Mouse (Mus musculus) lung, adult 18-20 months (tissue): Measurements from ENCODE around the gene Fthl17b.
"Not testable (repeated sequence)": the region's sequence is repeated elsewhere in the genome, so short reads cannot be mapped to it uniquely, and the experiment has no call there.

ENCODE experiments used
- DNase-seq, 2 experiments: peaks; one replicate each; pipeline ENCODE4 v3.0.0; 2022; ENCODE audit warnings: mixed read lengths in 2 of 2

Fthl17b gene

DNA sequence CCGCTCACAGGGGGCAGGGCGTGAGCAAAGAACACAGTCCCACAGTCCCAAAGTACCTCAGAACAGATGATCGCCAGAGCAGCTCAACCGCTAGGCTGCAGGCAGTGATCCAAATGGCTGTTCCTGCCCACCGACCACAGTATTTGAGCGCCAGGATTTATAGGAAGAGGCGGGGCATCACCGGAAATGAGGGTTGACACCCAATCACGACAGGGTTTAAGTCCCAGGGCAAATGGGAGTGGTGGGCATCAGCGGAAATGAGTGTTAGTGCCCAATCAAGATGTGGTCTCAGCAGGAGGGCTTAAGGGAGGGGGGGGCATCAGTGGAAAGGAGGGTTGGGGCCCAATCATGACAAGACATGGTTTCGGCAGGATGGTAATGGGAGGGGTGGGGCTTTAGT is at the start of gene Fthl17b:
Gene Fthl17b, minus strand, starts transcription at position 101 of the 400 bp plus-strand sequence.
- not testable (repeated sequence) for DNase-seq

DNA sequence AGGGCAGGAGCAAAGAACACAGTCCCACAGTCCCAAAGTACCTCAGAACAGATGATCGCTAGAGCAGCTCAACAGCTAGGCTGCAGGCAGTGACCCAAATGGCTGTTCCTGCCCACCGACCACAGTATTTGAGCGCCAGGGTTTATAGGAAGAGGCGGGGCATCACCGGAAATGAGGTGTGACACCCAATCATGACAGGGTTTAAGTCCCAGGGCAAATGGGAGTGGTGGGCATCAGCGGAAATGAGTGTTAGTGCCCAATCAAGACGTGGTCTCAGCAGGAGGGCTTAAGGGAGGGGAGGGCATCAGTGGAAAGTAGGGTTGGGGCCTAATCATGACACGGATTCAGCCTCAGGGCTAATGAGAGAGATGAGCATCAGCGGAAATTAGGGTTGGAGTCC is 23.9 kb upstream of the Fthl17b start, which contains the start of gene Fthl17d:
Gene Fthl17d, minus strand, starts transcription at position 101 of the 400 bp plus-strand sequence.
- not testable (repeated sequence) for DNase-seq

DNA sequence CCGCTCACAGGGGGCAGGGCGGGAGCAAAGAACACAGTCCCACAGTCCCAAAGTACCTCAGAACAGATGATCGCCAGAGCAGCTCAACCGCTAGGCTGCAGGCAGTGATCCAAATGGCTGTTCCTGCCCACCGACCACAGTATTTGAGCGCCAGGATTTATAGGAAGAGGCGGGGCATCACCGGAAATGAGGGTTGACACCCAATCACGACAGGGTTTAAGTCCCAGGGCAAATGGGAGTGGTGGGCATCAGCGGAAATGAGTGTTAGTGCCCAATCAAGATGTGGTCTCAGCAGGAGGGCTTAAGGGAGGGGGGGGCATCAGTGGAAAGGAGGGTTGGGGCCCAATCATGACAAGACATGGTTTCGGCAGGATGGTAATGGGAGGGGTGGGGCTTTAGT is 13.7 kb upstream of the Fthl17b start, which contains the start of gene Fthl17c:
Gene Fthl17c, minus strand, starts transcription at position 101 of the 400 bp plus-strand sequence.
- DNase-seq, result not testable (repeated sequence)

DNA sequence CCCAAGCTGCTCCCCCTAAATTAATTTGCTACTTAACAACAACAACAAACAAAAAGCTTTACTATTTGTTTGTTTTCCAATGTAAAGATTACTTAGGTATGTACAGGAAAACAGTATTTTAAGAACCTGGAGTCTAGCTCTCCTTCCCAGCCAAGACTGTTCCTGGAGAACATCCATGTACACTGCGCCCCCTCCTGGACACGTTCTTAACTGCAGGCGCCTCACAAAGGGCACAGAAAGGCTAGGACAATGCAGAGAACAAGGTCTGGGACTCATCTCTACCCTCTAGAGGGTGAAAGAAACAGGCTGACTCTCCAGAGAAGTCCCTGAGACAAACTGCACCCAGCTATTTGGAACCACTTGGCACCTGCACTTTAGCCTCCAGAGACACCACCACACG is 1.8 kb upstream of the Fthl17b start:
- not testable (repeated sequence) for DNase-seq

DNA sequence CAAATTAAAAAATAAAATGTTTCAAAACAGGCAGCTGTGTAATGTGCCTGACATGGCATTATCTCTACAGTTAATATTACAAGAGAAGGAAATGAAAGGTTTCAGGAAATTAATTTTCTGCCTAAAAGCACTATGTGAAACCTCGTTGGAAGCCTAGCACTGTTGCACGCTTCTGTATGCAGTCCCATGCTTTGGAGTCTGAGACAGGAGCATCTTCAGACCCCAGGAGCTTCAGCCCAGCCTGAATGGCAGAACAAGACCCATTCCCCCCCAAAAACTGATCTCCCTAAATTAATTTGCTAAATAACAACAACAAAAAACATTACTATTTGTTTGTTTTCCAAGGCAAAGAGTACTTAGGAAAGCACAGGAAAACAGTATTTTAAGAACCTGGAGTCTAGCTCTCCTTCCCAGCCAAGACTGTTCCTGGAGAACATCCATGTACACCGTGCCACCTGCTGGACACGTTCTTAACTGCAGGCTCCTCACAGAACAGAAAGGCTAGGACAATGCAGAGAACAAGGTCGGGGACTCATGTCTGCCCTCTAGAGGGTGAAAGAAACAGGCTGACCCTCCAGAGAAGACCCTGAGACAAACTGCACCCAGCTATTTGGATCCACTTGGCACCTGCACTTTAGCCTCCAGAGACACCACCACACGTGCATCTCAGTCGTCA is 14.5 kb downstream of the Fthl17b start:
- DNase-seq, result peak; percentile 72 to 82

DNA sequence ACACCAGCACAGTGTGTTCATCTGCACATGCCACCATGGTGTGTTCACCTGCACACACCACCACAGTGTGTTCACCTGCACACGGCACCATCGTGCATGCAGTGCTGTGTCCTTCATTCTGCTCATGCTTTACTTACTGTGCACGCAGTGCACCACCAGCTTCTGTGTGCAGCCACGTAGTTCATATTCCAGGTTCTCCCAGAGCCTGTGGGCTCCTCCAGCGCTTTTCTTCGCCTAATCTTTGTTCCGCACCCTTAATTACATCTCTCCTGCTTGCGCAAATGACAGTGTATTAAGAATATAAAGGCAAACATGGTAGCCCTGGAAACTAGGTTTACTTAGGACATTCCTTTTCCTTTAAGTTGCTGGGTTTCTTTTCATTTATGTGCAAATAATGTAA is 18.7 kb downstream of the Fthl17b start:
- no peak for DNase-seq

DNA sequence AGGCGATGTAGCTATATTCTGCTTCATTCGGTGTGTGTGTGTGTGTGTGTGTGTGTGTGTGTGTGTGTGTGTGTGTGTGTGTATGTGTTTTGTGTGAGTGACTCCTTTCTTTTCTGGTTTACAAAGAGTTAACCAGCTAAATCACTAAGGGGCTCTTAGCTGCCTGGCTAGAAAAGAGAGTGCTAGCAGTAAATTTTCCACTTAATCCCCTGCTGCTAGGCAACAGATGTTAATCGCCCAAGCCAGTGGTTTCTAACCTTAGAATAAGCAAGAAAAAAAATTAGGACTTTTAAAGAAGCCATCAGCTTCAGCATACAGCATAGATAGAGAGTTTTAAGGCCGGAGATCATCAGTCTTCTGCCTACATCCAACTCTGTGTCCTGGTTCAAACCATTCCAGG is 35.5 kb downstream of the Fthl17b start:
- DNase-seq, result no peak

DNA sequence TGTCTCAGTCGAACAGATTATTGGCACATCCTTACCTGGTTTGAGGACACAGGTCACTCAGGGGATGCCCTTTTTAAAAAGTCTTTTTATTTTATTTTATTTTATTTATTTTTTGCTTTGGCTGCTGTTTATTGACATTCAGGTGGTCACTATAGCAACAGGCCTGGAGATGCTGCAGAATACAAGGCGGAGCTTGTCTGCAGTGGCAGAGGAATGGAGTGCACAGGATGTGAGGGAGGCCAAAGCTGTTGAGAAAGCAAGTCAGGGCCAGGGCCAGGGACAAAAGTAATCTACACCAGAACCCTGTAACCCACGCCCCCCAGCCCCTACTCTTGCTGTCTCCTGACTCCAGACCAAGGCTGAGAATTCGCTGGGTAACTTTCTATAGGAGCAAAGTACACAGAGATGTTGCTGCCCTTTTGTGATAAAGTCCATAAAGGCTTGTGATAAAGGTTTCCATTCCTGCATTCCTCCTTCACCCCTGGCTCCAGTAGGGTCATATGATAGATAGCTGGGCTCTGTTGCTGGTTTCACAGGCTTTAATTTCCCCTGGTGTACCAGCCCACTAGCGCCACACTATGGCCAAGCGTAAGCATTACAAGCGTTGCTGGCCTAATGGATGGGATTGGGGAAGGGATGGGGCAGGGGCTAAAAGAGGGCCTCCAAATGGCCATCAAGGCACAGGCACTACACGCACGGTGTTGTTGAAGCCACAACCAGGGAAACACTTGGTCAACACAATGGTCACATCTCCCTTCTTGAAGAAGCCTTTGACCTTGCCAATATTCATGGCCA is 40.8 kb downstream of the Fthl17b start:
- peak in 1 of 2 experiments; percentile 2 for DNase-seq

DNA sequence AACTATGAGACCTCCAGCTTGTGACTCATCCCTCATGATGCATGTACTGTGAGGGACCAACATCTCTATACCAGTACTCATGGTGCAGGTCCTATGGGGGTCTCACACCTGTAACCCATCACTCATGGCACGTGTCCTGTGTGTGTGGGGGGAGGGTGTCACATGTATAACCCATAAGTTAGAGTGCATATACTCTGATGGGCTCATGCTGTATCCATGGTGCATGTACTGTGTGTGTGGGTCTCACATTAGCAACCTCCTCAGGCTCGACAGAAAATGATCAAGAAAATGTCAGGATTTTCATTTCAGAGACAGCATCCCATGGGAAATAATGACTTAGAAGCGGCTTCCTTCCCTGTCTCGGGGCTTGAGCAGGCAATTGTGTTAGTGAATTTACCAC is 41.7 kb downstream of the Fthl17b start:
- DNase-seq, result no peak
